Mouse (Mus musculus): ENCODE measurements at regions not wholly inside any gene's neighbourhood (a gene's known extent, or its start where the extent isn't known, plus 50 kb on each side); places are given as distances from the start of the nearest gene placed in this dataset.

- no peak overlapping the region for H3K9ac ChIP-seq (ENCODE audit: low read depth, low read length, severe bottlenecking)
- WGBS, result 82% methylated on average over 1 of the region's 1 CpGs
- no peak overlapping the region for H3K4me3 ChIP-seq (replicated peaks; ENCODE audit: low read length)
- no peaks in the 10 kb centered on the region for H3K36me3 ChIP-seq (ENCODE audit: control insufficient read depth, insufficient read depth, low read length)
- H3K4me2 ChIP-seq (replicated peaks; ENCODE audit: low read depth, low read length, severe bottlenecking), result no peak overlapping the region
- ATAC-seq (ENCODE audit: low FRiP score, low read depth), result no peak
- no peak for DNase-seq (ENCODE audit: low spot score)
- no peak for TF ChIP-seq POLR2A (IDR thresholded peaks at IDR 0.05; ENCODE audit: borderline replicate concordance, extremely low read depth, insufficient read depth, insufficient read length)
- no peaks in the 10 kb centered on the region for H3K27me3 ChIP-seq (ENCODE audit: control insufficient read depth, insufficient read depth, low read length)
- no peaks in the 10 kb centered on the region for H3K4me1 ChIP-seq (ENCODE audit: control insufficient read depth, insufficient read depth, low read length)
- no peaks in the 10 kb centered on the region for H3K9me3 ChIP-seq (ENCODE audit: control insufficient read depth, low read length)
- no peak overlapping the region for H3K27ac ChIP-seq (replicated peaks; ENCODE audit: low read depth, low read length)
Observed at GRCm38 (mm10) chr10:12059728-12060127, 716.5 kb downstream of the Epm2a start.

- 86% methylated on average over 5 of the region's 5 CpGs for WGBS
- DNase-seq (ENCODE audit: low spot score), result no peak
Observed at GRCm38 (mm10) chr10:12061069-12061861, 718.1 kb downstream of the Epm2a start.

GRCm38 (mm10) chr10:12062302-12062701, 719.1 kb downstream of the Epm2a start:
- no peak for ATAC-seq (ENCODE audit: low FRiP score, low read depth)
- no peak overlapping the region for H3K27ac ChIP-seq (replicated peaks; ENCODE audit: low read depth, low read length)
- H3K9me3 ChIP-seq (ENCODE audit: control insufficient read depth, low read length), result no peaks in the 10 kb centered on the region
- no peaks in the 10 kb centered on the region for H3K27me3 ChIP-seq (ENCODE audit: control insufficient read depth, insufficient read depth, low read length)
- H3K4me3 ChIP-seq (replicated peaks; ENCODE audit: low read length), result no peak overlapping the region
- H3K9ac ChIP-seq (ENCODE audit: low read depth, low read length, severe bottlenecking), result no peak overlapping the region
- DNase-seq (ENCODE audit: low spot score), result no peak
- no peaks in the 10 kb centered on the region for H3K36me3 ChIP-seq (ENCODE audit: control insufficient read depth, insufficient read depth, low read length)
- H3K4me2 ChIP-seq (replicated peaks; ENCODE audit: low read depth, low read length, severe bottlenecking), result no peak overlapping the region
- WGBS, result 36% methylated on average over 1 of the region's 1 CpGs
- no peak for TF ChIP-seq POLR2A (IDR thresholded peaks at IDR 0.05; ENCODE audit: borderline replicate concordance, extremely low read depth, insufficient read depth, insufficient read length)
- no peaks in the 10 kb centered on the region for H3K4me1 ChIP-seq (ENCODE audit: control insufficient read depth, insufficient read depth, low read length)

More at GRCm38 (mm10) chr10:12061069-12061861, 718.1 kb downstream of the Epm2a start:
- H3K27me3 ChIP-seq (ENCODE audit: control insufficient read depth, insufficient read depth, low read length), result no peaks in the 10 kb centered on the region
- ATAC-seq (ENCODE audit: low FRiP score, low read depth), result no peak
- no peak overlapping the region for H3K4me3 ChIP-seq (replicated peaks; ENCODE audit: low read length)
- no peak for TF ChIP-seq POLR2A (IDR thresholded peaks at IDR 0.05; ENCODE audit: borderline replicate concordance, extremely low read depth, insufficient read depth, insufficient read length)
- no peak overlapping the region for H3K4me2 ChIP-seq (replicated peaks; ENCODE audit: low read depth, low read length, severe bottlenecking)
- H3K9me3 ChIP-seq (ENCODE audit: control insufficient read depth, low read length), result no peaks in the 10 kb centered on the region
- H3K4me1 ChIP-seq (ENCODE audit: control insufficient read depth, insufficient read depth, low read length), result no peaks in the 10 kb centered on the region
- no peak overlapping the region for H3K27ac ChIP-seq (replicated peaks; ENCODE audit: low read depth, low read length)
- H3K36me3 ChIP-seq (ENCODE audit: control insufficient read depth, insufficient read depth, low read length), result no peaks in the 10 kb centered on the region
- H3K9ac ChIP-seq (ENCODE audit: low read depth, low read length, severe bottlenecking), result no peak overlapping the region

GRCm38 (mm10) chr10:12083961-12084360, 740.8 kb downstream of the Epm2a start:
- Histone ChIP-seq H3K4me3 (replicated peaks; ENCODE audit: low read length) (no peak overlapping the region), H3K36me3 (ENCODE audit: control insufficient read depth, insufficient read depth, low read length) (no peaks in the 10 kb centered on the region), H3K27ac (replicated peaks; ENCODE audit: low read depth, low read length) (no peak overlapping the region), H3K9me3 (ENCODE audit: control insufficient read depth, low read length) (no peaks in the 10 kb centered on the region), H3K27me3 (ENCODE audit: control insufficient read depth, insufficient read depth, low read length) (no peaks in the 10 kb centered on the region), H3K4me2 (replicated peaks; ENCODE audit: low read depth, low read length, severe bottlenecking) (no peak overlapping the region), H3K9ac (ENCODE audit: low read depth, low read length, severe bottlenecking) (no peak overlapping the region), H3K4me1 (ENCODE audit: control insufficient read depth, insufficient read depth, low read length) (no peaks in the 10 kb centered on the region)
- WGBS, result 95% methylated on average over 1 of the region's 1 CpGs
- ATAC-seq (ENCODE audit: low FRiP score, low read depth) (no peak), DNase-seq (ENCODE audit: low spot score) (no peak)
- no peak for TF ChIP-seq POLR2A (IDR thresholded peaks at IDR 0.05; ENCODE audit: borderline replicate concordance, extremely low read depth, insufficient read depth, insufficient read length)

- no peak for ATAC-seq (ENCODE audit: low FRiP score, low read depth)
- TF ChIP-seq POLR2A (IDR thresholded peaks at IDR 0.05; ENCODE audit: borderline replicate concordance, extremely low read depth, insufficient read depth, insufficient read length), result no peak
- 63% methylated on average over 1 of the region's 1 CpGs for WGBS
- Histone ChIP-seq H3K9me3 (ENCODE audit: control insufficient read depth, low read length) (no peaks in the 10 kb centered on the region), H3K9ac (ENCODE audit: low read depth, low read length, severe bottlenecking) (no peak overlapping the region), H3K4me3 (replicated peaks; ENCODE audit: low read length) (no peak overlapping the region), H3K4me1 (ENCODE audit: control insufficient read depth, insufficient read depth, low read length) (no peaks in the 10 kb centered on the region), H3K4me2 (replicated peaks; ENCODE audit: low read depth, low read length, severe bottlenecking) (no peak overlapping the region), H3K27me3 (ENCODE audit: control insufficient read depth, insufficient read depth, low read length) (no peaks in the 10 kb centered on the region), H3K36me3 (ENCODE audit: control insufficient read depth, insufficient read depth, low read length) (no peaks in the 10 kb centered on the region), H3K27ac (replicated peaks; ENCODE audit: low read depth, low read length) (no peak overlapping the region)
- DNase-seq (ENCODE audit: low spot score), result no peak
Observed at GRCm38 (mm10) chr10:12092521-12092920, 749.3 kb downstream of the Epm2a start.
